Mouse (Mus musculus) G1E (cell line): Measurements from ENCODE around the gene Nfkbiz. TPM values are rescaled to one million over a fixed set of nuclear protein-coding genes. Genes with fewer than 3 reads are reported as not detected.

Experiments
- ATAC-seq: 2 replicates; pipeline ENCODE4 v1.8.0; 2016; ENCODE audit warnings: mild to moderate bottlenecking; ENCODE audit not compliant: insufficient number of reproducible peaks, poor library complexity, low FRiP score, severe bottlenecking; ENCODE audit errors: extremely low read depth
- DNase-seq: peaks from one replicate; pipeline ENCODE4 v3.0.0; 2012; ENCODE audit warnings: low spot score
- H3K27me3 ChIP-seq: 2 replicates; pipeline ENCODE4 v1.6.1; 2012; ENCODE audit warnings: mild to moderate bottlenecking, low read length, inconsistent platforms; ENCODE audit not compliant: insufficient read depth
- H3K36me3 ChIP-seq: replicated peaks from 2 replicates; pipeline ENCODE3; 2012; ENCODE audit warnings: mild to moderate bottlenecking, inconsistent platforms
- H3K4me1 ChIP-seq: 2 replicates; pipeline ENCODE4 v1.6.1; 2012; ENCODE audit warnings: low read depth, low read length, inconsistent platforms, mixed read lengths; ENCODE audit not compliant: insufficient read depth
- H3K4me3 ChIP-seq: 2 replicates; pipeline ENCODE4 v1.5.1; 2012; ENCODE audit warnings: low read depth, mild to moderate bottlenecking, inconsistent platforms, low read length, moderate library complexity, mixed read lengths
- H3K9me3 ChIP-seq: replicated peaks from 2 replicates; pipeline ENCODE4 v1.6.1; 2012; ENCODE audit warnings: inconsistent platforms
- CTCF ChIP-seq: IDR thresholded peaks from 2 replicates; pipeline ENCODE4 v1.5.1; 2012; ENCODE audit warnings: low read depth, low read length, inconsistent platforms, mixed read lengths
- GATA1 ChIP-seq: IDR thresholded peaks from 2 replicates; pipeline ENCODE4 v1.6.1; 2012; ENCODE audit warnings: borderline replicate concordance, low read length, inconsistent platforms, mixed read lengths
- GATA2 ChIP-seq: IDR thresholded peaks from 2 replicates; pipeline ENCODE4 v1.6.1; 2012; ENCODE audit warnings: low read depth, low read length, inconsistent platforms, borderline replicate concordance
- POLR2AphosphoS5 ChIP-seq: IDR thresholded peaks from 2 replicates; pipeline ENCODE4 v1.6.1; 2012; ENCODE audit warnings: low read depth, low read length, inconsistent platforms; ENCODE audit not compliant: insufficient replicate concordance
- TAL1 ChIP-seq: conservative IDR thresholded peaks from 2 replicates; pipeline ENCODE4 v1.6.1; 2012; ENCODE audit warnings: low read depth, low read length, inconsistent platforms, mixed read lengths
- polyA plus RNA-seq: library from polyadenylated mRNA; stranded (reverse); fragments of >175 nt; gene quantifications from 2 replicates; pipeline ENCODE4 v1.2.3, GENCODE M21; 2012
- total RNA-seq, 2 experiments: library from RNA; stranded (forward) in 1 of 2; stranded (reverse) in 1 of 2; fragments of 200-1000 nt in 1 of 2; fragments of >200 nt in 1 of 2; fragmentation: Nextera tagmentation in 1 of 2; gene quantifications; 2 replicates each; pipeline ENCODE4 v1.2.3; 2014 to 2017

Gene Nfkbiz
- total and polyA plus RNA-seq, 3 experiments = 0.74 to 5.7 (median 5.1) TPM

- no peak for ATAC-seq
- H3K36me3 ChIP-seq = peaks cover 27% of the 10 kb centered on the region
- no peak overlapping the region for H3K4me3 ChIP-seq
- H3K27me3 ChIP-seq = no peaks in the 10 kb centered on the region
- no peak for DNase-seq
- no peak for TF ChIP-seq TAL1
- no peak for TF ChIP-seq GATA1
- TF ChIP-seq POLR2AphosphoS5 = no peak
- TF ChIP-seq CTCF = no peak
- TF ChIP-seq GATA2 = no peak
- H3K4me1 ChIP-seq = peaks cover 10% of the 10 kb centered on the region
- no peaks in the 10 kb centered on the region for H3K9me3 ChIP-seq
Observed at GRCm38 (mm10) chr16:55835798-55836197, 2.9 kb downstream of the Nfkbiz start.

DNA sequence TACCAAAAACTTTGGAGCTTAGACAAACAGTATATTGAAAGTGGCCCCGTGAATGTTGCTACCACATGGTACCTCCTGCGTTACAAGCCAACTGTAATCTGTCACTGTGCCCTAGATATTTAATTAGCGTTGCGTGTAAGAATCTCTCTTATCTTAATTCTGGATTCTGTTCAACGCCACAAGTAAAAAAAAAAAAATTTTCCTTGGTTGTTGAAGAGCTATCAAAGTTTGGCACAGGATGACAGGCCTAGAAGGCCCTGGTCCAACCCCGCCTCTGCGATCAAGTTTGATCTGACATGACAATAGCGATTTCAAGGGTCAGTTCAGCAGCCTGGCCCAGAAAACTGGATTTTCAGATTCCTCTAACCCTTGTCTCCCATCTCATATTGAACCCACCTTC is 6.1 kb downstream of the Nfkbiz start:
- ATAC-seq = no peak
- peaks cover 19% of the 10 kb centered on the region for H3K36me3 ChIP-seq
- H3K9me3 ChIP-seq = no peaks in the 10 kb centered on the region
- H3K4me3 ChIP-seq = no peak overlapping the region
- no peak for DNase-seq
- no peaks in the 10 kb centered on the region for H3K4me1 ChIP-seq
- no peaks in the 10 kb centered on the region for H3K27me3 ChIP-seq
- no peak for TF ChIP-seq GATA1
- TF ChIP-seq POLR2AphosphoS5 = no peak
- TF ChIP-seq CTCF = no peak
- TF ChIP-seq TAL1 = no peak
- no peak for TF ChIP-seq GATA2

DNA sequence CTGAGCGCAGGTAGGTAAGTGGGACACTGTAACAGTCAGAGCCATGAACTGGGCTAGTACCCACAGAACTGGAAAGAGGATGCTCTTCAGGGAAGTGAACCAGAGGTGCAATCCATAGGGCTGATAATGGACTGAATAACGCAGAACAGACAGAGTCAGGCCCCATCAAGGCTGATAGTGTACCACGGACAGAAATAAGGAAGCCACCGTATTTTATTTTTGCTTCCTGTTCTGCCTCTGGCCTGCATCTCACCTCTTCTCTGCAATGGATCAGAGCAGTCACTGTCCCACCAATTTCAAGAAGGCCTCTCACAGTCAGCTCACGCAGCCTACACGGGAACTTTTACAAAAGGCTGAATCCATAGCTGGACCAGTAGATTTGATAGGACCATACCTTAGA is 6.7 kb downstream of the Nfkbiz start:
- Histone ChIP-seq H3K4me1 (no peaks in the 10 kb centered on the region), H3K4me3 (no peak overlapping the region), H3K9me3 (no peaks in the 10 kb centered on the region), H3K27me3 (no peaks in the 10 kb centered on the region), H3K36me3 (peaks cover 19% of the 10 kb centered on the region)
- TF ChIP-seq GATA2 = no peak
- no peak for TF ChIP-seq GATA1
- TF ChIP-seq TAL1 = no peak
- TF ChIP-seq CTCF = no peak
- no peak for TF ChIP-seq POLR2AphosphoS5
- no peak for ATAC-seq
- no peak for DNase-seq

DNA sequence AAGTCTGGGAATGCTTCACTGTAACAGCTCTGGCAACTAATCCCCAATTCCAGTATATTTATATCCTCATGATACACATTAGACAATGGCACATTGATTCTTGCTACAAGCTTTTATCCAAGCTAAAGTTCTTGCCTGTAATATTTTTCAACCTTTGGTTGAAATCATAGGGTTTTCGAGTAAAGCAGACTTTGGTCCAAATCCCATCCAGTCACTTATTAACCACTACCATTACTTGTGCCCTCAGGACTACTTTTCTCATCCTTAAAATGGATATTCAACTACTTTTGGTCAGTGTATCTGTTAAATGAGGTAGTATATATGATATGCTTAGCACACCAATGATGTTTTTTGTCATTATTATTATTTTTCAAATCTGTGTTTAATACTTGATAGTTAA is 7.2 kb downstream of the Nfkbiz start:
- ATAC-seq = no peak
- TF ChIP-seq GATA1 (no peak), GATA2 (no peak), TAL1 (no peak), CTCF (no peak), POLR2AphosphoS5 (no peak)
- no peak overlapping the region for H3K4me3 ChIP-seq
- no peak for DNase-seq
- no peaks in the 10 kb centered on the region for H3K9me3 ChIP-seq
- H3K27me3 ChIP-seq = no peaks in the 10 kb centered on the region
- H3K36me3 ChIP-seq = peaks cover 18% of the 10 kb centered on the region
- no peaks in the 10 kb centered on the region for H3K4me1 ChIP-seq

DNA sequence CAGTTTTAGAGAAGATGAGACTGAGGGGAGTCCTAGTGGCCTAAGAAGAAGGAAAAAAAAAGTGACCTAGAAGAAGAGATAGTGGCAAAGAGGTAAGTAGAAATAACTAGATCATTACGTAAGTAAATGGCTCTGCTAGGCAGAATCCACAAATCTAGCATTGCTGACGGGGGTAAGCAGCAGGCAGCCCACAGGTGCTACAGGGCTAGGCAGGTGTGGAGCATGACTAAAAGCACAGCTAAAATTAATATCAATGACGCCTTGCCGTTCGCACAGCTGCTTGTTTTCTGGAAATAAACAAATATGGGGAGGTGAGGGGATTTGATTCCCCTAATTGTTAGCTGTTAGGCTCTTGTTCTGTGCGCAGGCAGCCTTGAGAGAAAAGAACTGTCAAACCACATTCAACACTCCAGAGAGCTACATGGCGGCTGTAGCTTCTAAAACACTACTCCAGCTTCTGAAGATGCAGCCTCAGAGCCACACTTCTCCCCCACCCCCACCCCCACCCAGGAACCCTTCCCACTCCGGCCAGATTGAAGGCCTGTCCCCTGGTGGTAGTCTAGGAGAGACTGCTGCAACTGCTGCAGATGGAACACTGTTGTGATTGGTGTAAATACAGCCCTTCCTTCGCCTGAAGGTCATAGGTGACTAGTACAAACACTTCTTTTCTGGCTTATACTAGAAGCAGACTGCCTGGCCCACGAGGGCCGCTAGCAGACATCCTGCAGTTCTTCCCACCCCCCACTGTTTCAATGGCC is 15.1 kb downstream of the Nfkbiz start:
- H3K4me1 ChIP-seq = peaks cover 33% of the 10 kb centered on the region
- no peak overlapping the region for H3K4me3 ChIP-seq
- ATAC-seq = no peak
- H3K9me3 ChIP-seq = no peaks in the 10 kb centered on the region
- no peaks in the 10 kb centered on the region for H3K27me3 ChIP-seq
- H3K36me3 ChIP-seq = peaks cover 13% of the 10 kb centered on the region
- DNase-seq = no peak
- TF ChIP-seq GATA1 = no peak
- TF ChIP-seq CTCF = no peak
- no peak for TF ChIP-seq TAL1
- TF ChIP-seq POLR2AphosphoS5 = no peak
- TF ChIP-seq GATA2 = no peak

- Histone ChIP-seq H3K9me3 (no peaks in the 10 kb centered on the region), H3K4me3 (peak overlapping the region; percentile 98; the same call in 1 of the 2 replicates), H3K4me1 (peaks cover 37% of the 10 kb centered on the region), H3K27me3 (no peaks in the 10 kb centered on the region), H3K36me3 (peaks cover 20% of the 10 kb centered on the region)
- TF ChIP-seq TAL1 (no peak), POLR2AphosphoS5 (no peak), CTCF (no peak), GATA1 (no peak), GATA2 (no peak)
- ATAC-seq = no peak
- no peak for DNase-seq
Observed at GRCm38 (mm10) chr16:55822741-55823397, 15.8 kb downstream of the Nfkbiz start.
